ENCODE assay signal across 16 mouse cellular contexts in the genomic region with DNA sequence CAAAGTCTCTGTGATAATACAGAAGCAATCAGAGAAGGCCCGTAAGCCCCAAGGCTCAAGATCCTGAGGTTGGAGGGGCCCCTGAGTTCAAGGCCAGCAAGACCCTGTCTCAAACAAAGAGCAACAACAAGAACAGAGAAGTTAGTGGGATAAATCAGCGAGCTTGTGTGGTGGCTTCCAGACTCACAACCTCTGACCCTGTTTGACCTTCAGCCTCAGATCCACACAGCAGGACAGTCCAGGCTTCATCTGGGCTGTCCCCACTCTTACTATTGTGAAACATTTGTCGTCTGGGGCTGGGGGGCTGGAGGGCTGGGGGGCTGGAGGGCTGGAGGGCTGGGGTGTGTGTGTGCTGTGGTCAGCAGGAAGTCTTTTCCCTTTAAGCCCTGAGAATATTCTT.
A peak's percentile ranks its signal among the peaks of the same experiment; 100 is the strongest.
DNase-seq lines count a peak whose midpoint lies in the region; ATAC-seq and TF ChIP-seq lines count a peak whose summit lies in the region.
"Had no signal": no experiment of that assay in that cellular context is flagged by ENCODE, and none has a peak within 500 bp of the region (broad histone marks: within the 10 kb centered on the region; RNA-seq: fewer than 3 reads in every experiment).

No protein-coding gene starts in this region.

- H3K36me3 ChIP-seq in heart, embryonic 12.5 days = no peaks in the 10 kb centered on the region
- no peaks in the 10 kb centered on the region for H3K36me3 ChIP-seq in liver, adult 2 months (ENCODE audit: control insufficient read depth, insufficient read depth, low read length)
- no peaks in the 10 kb centered on the region for H3K36me3 ChIP-seq in liver, postnatal 0 days (replicated peaks; ENCODE audit: insufficient read depth, low read length)
- no peaks in the 10 kb centered on the region for H3K36me3 ChIP-seq in liver, embryonic 12.5 days
- H3K36me3 ChIP-seq: embryonic facial prominence, embryonic 12.5 days; heart, embryonic 15.5 days; midbrain, embryonic 12.5 days had no signal

- no peak for TF ChIP-seq EP300 in liver, postnatal 0 days (IDR thresholded peaks at IDR 0.05; ENCODE audit: low read depth)

- H3K4me3 ChIP-seq in heart, embryonic 12.5 days = no peak overlapping the region
- H3K4me3 ChIP-seq in liver, adult 2 months (ENCODE audit: insufficient read depth, low read depth, low read length) = no peak overlapping the region
- H3K4me3 ChIP-seq in liver, postnatal 0 days (ENCODE audit: low read depth, low read length) = no peak overlapping the region
- H3K4me3 ChIP-seq in liver, embryonic 12.5 days = no peak overlapping the region
- H3K4me3 ChIP-seq: embryonic facial prominence, embryonic 12.5 days; heart, embryonic 15.5 days; midbrain, embryonic 12.5 days had no signal

- no peaks in the 10 kb centered on the region for H3K27me3 ChIP-seq in heart, embryonic 12.5 days (replicated peaks)
- H3K27me3 ChIP-seq in liver, adult 2 months (ENCODE audit: control insufficient read depth, insufficient read depth, low read length) = no peaks in the 10 kb centered on the region
- H3K27me3 ChIP-seq in liver, postnatal 0 days (ENCODE audit: insufficient read depth, low read length) = no peaks in the 10 kb centered on the region
- peaks cover 12% of the 10 kb centered on the region; the same call in 1 of the 2 replicates for H3K27me3 ChIP-seq in liver, embryonic 12.5 days (replicated peaks)
- H3K27me3 ChIP-seq: embryonic facial prominence, embryonic 12.5 days; heart, embryonic 15.5 days had no signal

- no peak overlapping the region for H3K4me2 ChIP-seq in heart, embryonic 12.5 days
- no peak overlapping the region for H3K4me2 ChIP-seq in liver, postnatal 0 days (ENCODE audit: low read depth, low read length)
- no peak overlapping the region for H3K4me2 ChIP-seq in liver, embryonic 12.5 days
- H3K4me2 ChIP-seq: embryonic facial prominence, embryonic 12.5 days; heart, embryonic 15.5 days; midbrain, embryonic 12.5 days had no signal

- peak; percentile 68 for DNase-seq in embryo, embryonic 10 days (ENCODE audit: low spot score)
- no peak for DNase-seq in embryo, embryonic 9.5 days (ENCODE audit: extremely low spot score)
- DNase-seq in heart, adult 8-10 months (ENCODE audit: low spot score) = no peak
- peak; percentile 64 for DNase-seq in liver, adult 2 months (ENCODE audit: extremely low read depth, low read depth, low spot score)
- no peak for DNase-seq in liver, postnatal 0 days
- DNase-seq in left cerebral cortex, adult 8-10 months (ENCODE audit: low spot score in 2 of 2) = no peak
- DNase-seq: right cerebral cortex, postnatal 14 days; thymus, adult 2 months; thymus, postnatal 4 days had no signal

- no peaks in the 10 kb centered on the region for H3K9me3 ChIP-seq in heart, embryonic 12.5 days (replicated peaks)
- H3K9me3 ChIP-seq in liver, postnatal 0 days (ENCODE audit: low read length) = no peaks in the 10 kb centered on the region
- H3K9me3 ChIP-seq in liver, embryonic 12.5 days (replicated peaks) = no peaks in the 10 kb centered on the region
- H3K9me3 ChIP-seq: embryonic facial prominence, embryonic 12.5 days; heart, embryonic 15.5 days; midbrain, embryonic 12.5 days had no signal

- peaks cover 89% of the 10 kb centered on the region for H3K4me1 ChIP-seq in heart, embryonic 12.5 days (replicated peaks)
- H3K4me1 ChIP-seq in liver, adult 2 months (ENCODE audit: control insufficient read depth, insufficient read depth, low read length) = peaks cover 10% of the 10 kb centered on the region
- peaks cover 42% of the 10 kb centered on the region for H3K4me1 ChIP-seq in liver, postnatal 0 days (ENCODE audit: insufficient read depth)
- H3K4me1 ChIP-seq in liver, embryonic 12.5 days = peaks cover 78% of the 10 kb centered on the region

- 42% methylated on average over 3 of the region's 3 CpGs for WGBS in heart, embryonic 12.5 days
- 33% methylated on average over 3 of the region's 3 CpGs for WGBS in liver, adult 2 months
- 45% methylated on average over 3 of the region's 3 CpGs for WGBS in liver, postnatal 0 days (ENCODE audit: insufficient replicate concordance)
- 48% methylated on average over 3 of the region's 3 CpGs for WGBS in liver, embryonic 12.5 days (ENCODE audit: insufficient replicate concordance)

- no peak for TF ChIP-seq POLR2A in liver, adult 2 months (IDR thresholded peaks at IDR 0.05; ENCODE audit: extremely low read depth, insufficient read depth, low read length)

- H3K27ac ChIP-seq in heart, embryonic 12.5 days (ENCODE audit: poor library complexity, severe bottlenecking) = 0 out of 2 replicates have a peak overlapping the region, but pooled peaks have one; percentile 15
- no peak overlapping the region for H3K27ac ChIP-seq in liver, adult 2 months (replicated peaks; ENCODE audit: insufficient read depth, low read depth, low read length)
- H3K27ac ChIP-seq in liver, postnatal 0 days (ENCODE audit: low read depth) = no peak overlapping the region
- H3K27ac ChIP-seq in liver, embryonic 12.5 days = peak overlapping the region; percentile 97; the same call in 1 of the 2 replicates
- H3K27ac ChIP-seq: embryonic facial prominence, embryonic 12.5 days; heart, embryonic 15.5 days; midbrain, embryonic 12.5 days; stomach, postnatal 0 days had no signal

- H3K9ac ChIP-seq in heart, embryonic 12.5 days = peak overlapping the region; percentile 50
- H3K9ac ChIP-seq in liver, adult 2 months (ENCODE audit: low read depth, low read length) = no peak overlapping the region
- H3K9ac ChIP-seq in liver, postnatal 0 days (replicated peaks) = no peak overlapping the region
- H3K9ac ChIP-seq in liver, embryonic 12.5 days = no peak overlapping the region
- H3K9ac ChIP-seq: embryonic facial prominence, embryonic 12.5 days; forebrain, postnatal 0 days; heart, embryonic 15.5 days; midbrain, embryonic 12.5 days had no signal

- no peak for ATAC-seq in heart, embryonic 12.5 days (ENCODE audit: insufficient number of reproducible peaks, low FRiP score)
- ATAC-seq in liver, postnatal 0 days = no peak
- ATAC-seq in liver, embryonic 12.5 days = no peak
- ATAC-seq: forebrain, postnatal 0 days had no signal

- H3K79me2 ChIP-seq in liver, adult 2 months (ENCODE audit: control insufficient read depth, insufficient read depth, low read length) = no peaks in the 10 kb centered on the region

- no peak for TF ChIP-seq CTCF in liver, adult 2 months (IDR thresholded peaks at IDR 0.05; ENCODE audit: low read depth, low read length)
- TF ChIP-seq CTCF in liver, postnatal 0 days (IDR thresholded peaks at IDR 0.05; ENCODE audit: low read depth) = no peak

Comparison
In these comparisons a context has a peak if more than half of its experiments do, and no peak if none do; other contexts are left out.
1. DNase-seq: peak in embryo, embryonic 10 days (single experiment) and liver, adult 2 months (single experiment); none in embryo, embryonic 9.5 days (single experiment), heart, adult 8-10 months (single experiment), liver, postnatal 0 days (single experiment) and left cerebral cortex, adult 8-10 months (0 of 2).
2. H3K27ac ChIP-seq: peak in heart, embryonic 12.5 days (single experiment) and liver, embryonic 12.5 days (single experiment); none in liver, adult 2 months (single experiment) and liver, postnatal 0 days (single experiment).